Mouse (Mus musculus) spleen, embryonic (tissue): ENCODE results near the gene Endou.
"Not testable (repeated sequence)": the region's sequence is repeated elsewhere in the genome, so short reads cannot be mapped to it uniquely, and the experiment has no call there.

Experiments used
- CTCF ChIA-PET: fragments of 350-600 bp; sonication (Branson Sonifier 250); formaldehyde crosslinking; loops from one replicate; lab custom pipeline; 2022; lab: Charles Lee

Gene Endou

GRCm38 (mm10) chr15:97705211-97706050 is 25.7 kb downstream of the Endou start, which contains the start of gene Rpap3:
TSS of gene Rpap3 (minus strand) at chr15:97705825.
- CTCF ChIA-PET, result interaction anchor here (0.9 kb wide), 1 partner anchor 13 kb away, joined by 3 read pairs; no protein-coding TSS in a partner anchor

DNA sequence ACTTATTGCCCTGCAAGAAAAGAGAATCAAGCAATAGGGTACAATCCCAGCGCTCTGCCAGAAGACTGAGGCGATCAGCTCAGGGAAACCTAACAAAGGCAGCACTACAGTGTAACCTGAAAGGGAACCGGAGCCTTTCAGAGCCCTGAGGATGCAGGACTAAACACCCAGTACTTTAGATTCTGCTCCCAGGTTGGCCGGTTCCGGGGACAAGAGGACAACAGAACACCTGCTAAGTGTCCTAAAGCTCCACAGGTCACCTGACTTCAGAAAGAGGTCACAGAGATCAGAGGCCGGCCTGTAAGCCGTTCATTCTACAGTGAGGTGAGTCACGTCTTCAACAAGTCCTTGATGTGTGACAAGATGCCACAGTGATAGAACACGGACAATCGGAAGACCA is 34.5 kb downstream of the Endou start:
- CTCF ChIA-PET, result no interaction called here

GRCm38 (mm10) chr15:97693411-97693810 is 37.7 kb downstream of the Endou start:
- CTCF ChIA-PET, result no interaction called here

- CTCF ChIA-PET, result no interaction called here
These were observed 47.0 kb downstream of the Endou start for GRCm38 (mm10) chr15:97684118-97684517.

DNA sequence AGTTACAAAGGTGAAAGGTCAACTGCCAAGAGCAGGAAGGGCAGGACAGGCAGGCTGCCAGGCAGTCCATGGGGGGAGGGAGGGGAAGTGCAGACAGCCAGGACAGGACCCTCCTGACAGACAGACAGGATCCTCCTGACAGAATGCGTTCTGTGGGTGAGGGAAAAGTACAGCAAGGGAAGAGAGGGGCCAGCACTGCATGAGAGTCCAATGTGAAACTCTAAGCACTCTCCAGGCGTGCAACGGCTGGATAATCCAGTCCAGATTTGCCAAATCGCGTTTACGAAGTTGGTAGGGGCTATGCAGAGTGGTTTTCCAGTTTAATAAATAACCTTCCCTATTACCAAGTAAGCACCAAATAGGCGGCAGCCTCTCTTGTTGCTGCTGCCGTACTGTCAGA is 49.1 kb downstream of the Endou start:
- CTCF ChIA-PET, result no interaction called here

GRCm38 (mm10) chr15:97679991-97680681 is 51.0 kb downstream of the Endou start:
- CTCF ChIA-PET, result no interaction called here

DNA sequence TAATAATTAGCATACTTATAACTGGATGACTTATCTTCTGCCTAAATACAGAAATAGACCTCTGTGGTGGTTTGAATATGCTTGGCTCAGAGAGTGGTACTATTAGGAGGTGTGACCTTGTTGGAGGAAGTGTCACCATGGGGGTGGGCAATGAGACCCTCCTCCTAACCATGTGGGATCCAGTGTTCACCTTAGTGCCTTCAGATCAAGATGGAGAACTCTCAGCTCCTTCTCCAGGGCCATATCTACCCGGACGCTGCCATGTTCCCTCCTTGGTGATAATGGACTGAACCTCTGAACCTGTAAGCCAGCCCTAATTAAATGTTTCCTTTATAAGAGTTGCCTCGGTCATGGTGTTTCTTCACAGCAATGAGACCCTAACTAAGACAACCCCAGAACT is 53.8 kb downstream of the Endou start:
- CTCF ChIA-PET, result interaction anchor here (1.0 kb wide), 1 partner anchor 13 kb away, joined by 4 read pairs; no protein-coding TSS in a partner anchor

DNA sequence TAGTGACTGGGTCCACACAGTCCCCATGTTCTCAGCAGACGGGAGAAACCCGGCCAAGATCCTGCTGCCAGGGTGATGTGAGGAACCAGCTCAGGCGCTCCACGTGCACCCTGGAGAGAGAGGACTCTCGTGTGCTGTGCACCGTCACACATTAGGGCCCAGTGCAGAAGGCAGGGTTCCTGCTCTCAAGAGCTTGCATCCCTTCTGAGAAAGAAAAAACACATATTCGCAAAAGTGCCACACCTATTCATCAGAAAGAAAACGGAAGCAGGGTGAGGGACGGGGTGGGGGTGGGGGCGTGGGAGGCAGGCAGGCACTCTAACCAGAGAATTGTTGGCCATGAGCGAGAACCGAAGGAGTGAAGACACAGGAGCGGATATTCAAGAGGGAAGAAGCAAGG is 55.2 kb downstream of the Endou start:
- CTCF ChIA-PET, result no interaction called here

- CTCF ChIA-PET, result no interaction called here
These were observed 56.7 kb downstream of the Endou start for GRCm38 (mm10) chr15:97674423-97674822.

- CTCF ChIA-PET, result no interaction called here
These were observed 57.7 kb downstream of the Endou start for GRCm38 (mm10) chr15:97673256-97674000.

DNA sequence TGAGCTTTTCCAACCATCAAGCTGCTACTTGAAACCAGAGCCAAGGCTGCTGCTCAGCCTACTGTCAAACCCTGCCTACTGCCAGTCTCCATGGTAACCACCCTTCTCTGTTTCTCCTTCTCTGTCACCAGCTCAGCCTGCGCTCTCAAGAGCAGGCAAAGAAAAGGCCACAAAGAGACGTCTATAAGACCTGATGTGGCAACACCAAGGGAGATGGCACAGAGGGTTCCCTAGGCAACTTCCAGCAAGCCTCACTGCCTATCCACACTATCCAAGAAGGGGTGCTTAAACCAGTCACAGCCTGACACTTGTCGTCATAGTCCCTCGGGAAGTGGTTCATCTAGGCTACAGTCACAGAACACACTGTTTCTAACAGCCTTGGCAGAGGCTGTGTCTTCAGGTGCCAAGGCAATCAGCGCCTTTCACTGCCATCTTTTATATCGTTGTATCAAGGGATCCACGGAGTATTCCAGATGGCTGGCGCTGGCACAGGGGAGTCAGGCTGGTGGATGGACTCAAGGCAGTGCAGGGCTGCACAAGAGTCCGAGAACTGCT is 58.9 kb downstream of the Endou start:
- CTCF ChIA-PET, result no interaction called here

- CTCF ChIA-PET, result no interaction called here
These were observed 60.6 kb downstream of the Endou start for GRCm38 (mm10) chr15:97670554-97670953.

- CTCF ChIA-PET, result not testable (repeated sequence)
These were observed 62.8 kb downstream of the Endou start for GRCm38 (mm10) chr15:97668158-97668877.

DNA sequence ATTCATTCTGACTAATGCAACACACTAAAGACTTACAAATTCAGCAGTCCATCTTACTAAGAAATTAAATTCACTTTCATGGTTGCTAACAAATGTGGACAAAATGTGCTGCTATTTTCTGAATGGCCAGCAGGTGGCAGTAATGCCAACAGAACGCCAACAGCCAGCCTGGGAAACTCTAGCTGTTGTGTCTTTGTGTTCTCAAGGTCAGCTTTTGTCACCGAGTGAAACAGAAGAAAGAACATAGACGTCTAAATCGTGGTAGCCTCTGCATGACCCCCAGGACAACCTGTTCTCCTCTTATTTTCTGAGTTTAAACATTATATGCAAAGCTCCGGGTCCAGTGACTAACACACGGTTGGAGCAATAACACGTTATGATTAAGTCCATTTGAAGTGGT is 63.7 kb downstream of the Endou start:
- CTCF ChIA-PET, result no interaction called here

GRCm38 (mm10) chr15:97666457-97666770 is 64.7 kb downstream of the Endou start:
- CTCF ChIA-PET, result interaction anchor here (0.5 to 0.7 kb wide), 3 partner anchors 35 to 1247 kb away, joined by 3 to 4 read pairs (median 3); no protein-coding TSS in a partner anchor

DNA sequence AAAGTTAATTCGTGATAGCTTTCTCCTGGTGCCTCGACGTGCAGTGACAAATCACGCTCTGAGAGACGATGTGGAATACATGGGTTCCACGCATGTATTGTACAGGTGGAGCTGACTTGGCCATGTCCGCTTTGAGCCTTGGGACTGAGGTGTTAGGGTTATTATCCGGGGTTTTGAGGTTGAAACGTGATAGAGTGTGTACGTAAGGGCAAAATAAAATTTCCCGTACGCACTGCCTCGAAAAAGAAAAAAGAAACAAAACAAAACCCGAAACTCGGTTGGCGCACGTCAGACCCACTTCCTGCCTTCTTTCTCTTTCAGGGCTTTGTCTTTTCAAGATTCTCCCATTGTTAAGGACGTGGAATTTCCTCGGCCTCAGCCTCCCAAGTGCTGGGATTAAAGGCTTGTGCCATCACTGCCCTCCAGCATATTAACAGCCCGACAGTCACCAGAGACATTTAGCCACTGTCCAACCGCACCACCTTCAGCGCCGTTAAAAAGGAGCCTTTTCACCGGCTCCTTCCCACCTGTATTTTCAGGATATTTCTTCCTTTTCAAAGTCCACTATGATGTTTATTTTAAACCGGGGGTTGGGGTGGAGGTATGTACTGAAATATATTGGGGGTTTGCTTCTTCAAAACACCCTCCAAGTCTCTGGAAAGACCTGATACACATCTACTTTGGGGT is 65.2 kb downstream of the Endou start:
- CTCF ChIA-PET, result interaction anchor here (0.5 to 0.7 kb wide), 2 partner anchors 35 to 458 kb away, joined by 3 to 4 read pairs; no protein-coding TSS in a partner anchor

DNA sequence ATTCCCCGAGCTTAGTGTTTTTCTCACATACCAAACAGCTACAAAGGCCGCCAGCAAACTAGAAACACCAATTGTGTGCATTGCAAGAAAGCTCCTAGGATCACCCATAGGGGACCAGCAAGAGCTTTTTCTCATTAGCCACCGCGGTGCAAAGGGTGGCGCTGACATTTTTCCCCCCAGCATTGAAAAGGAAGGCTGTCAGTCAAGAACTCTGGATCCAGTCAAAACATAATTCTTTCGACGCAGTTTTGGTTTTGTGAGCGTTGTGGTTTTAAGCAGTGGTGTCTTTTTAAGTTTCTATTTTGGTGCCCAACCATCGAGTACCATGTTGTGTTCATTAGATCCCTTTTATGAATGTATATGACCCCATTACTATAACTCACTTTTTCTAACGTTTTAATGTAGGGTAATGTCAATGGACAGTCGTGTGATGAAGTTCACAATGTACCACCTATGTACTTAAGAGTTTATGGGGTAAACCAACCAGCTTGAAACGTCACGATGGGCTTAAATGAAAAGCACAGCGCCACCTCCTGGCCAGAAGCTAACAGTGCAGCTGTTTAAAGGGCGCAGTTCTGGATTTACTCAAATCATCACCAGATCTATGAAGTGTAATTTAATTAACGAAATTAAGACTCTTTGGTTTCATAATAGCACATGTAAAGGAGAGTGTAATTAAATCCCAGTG is 66.0 kb downstream of the Endou start:
- CTCF ChIA-PET, result interaction anchor here (0.5 to 1.3 kb wide), 3 partner anchors 12 to 316 kb away, joined by 3 to 4 read pairs (median 3); no protein-coding TSS in a partner anchor

- CTCF ChIA-PET, result interaction anchor here (0.6 to 1.3 kb wide), 2 partner anchors 13 to 213 kb away, joined by 4 read pairs; no protein-coding TSS in a partner anchor
These were observed 67.3 kb downstream of the Endou start for GRCm38 (mm10) chr15:97663750-97664406.
